Mouse (Mus musculus): ENCODE measurements around the gene Cdh1.

DNA sequence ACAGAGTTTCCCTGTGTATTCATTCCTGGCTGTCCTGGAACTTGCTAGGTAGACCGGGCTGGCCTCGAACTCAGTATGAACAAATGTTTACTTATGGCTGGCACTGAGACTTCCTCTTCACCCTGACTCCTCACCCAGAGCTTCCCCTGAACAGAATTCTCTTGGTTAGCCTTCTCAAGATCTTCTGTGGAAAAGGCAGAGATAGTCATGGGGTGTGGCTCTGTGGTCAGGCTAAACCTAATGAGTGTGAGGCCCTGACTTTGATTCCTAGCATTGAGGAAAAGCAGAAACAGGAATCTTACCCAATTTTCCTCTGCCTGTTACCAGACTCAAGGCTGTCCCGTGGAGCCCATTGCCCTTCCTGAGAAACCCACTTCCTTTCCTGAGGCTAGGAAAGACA lies 8.9 kb downstream of the Cdh1 start:
- TF ChIP-seq GATA1 (IDR thresholded peaks at IDR 0.05; ENCODE audit: borderline replicate concordance, low read length) (no peak), FLI1 (IDR thresholded peaks at IDR 0.05; ENCODE audit: low read length) (no peak)
